Mouse (Mus musculus) liver, adult 2 months (tissue): ENCODE data around the gene Pdlim7.

Experiments
- CTCF ChIP-seq: fragments of 200-500 bp; IDR thresholded peaks from 2 replicates; pipeline ENCODE4 v1.5.1; 2011; ENCODE audit warnings: low read depth, low read length, control low read depth
- POLR2A ChIP-seq: fragments of 200-500 bp; IDR thresholded peaks from 2 replicates; pipeline ENCODE4 v1.6.1; 2011; ENCODE audit warnings: low read length, control low read depth; ENCODE audit not compliant: insufficient read depth; ENCODE audit errors: extremely low read depth

GRCm38 (mm10) chr13:55451296-55451695 lies 62.2 kb downstream of the Pdlim7 start:
- TF ChIP-seq CTCF, result no peak
- TF ChIP-seq POLR2A, result no peak
